Mouse (Mus musculus) midbrain, embryonic 16.5 days (tissue): Measurements from ENCODE around the gene Entpd1. TPM values are rescaled to one million over a fixed set of nuclear protein-coding genes. Genes with fewer than 3 reads are reported as not detected.
A peak's percentile ranks its signal among the peaks of the same experiment; 100 is the strongest.

ENCODE experiments used
- ATAC-seq: fragments of 200-750 bp; cut with Nextera tagmentation; 2 replicates; pipeline ENCODE4 v1.8.0; 2017; ENCODE audit warnings: moderate TSS enrichment
- H3K27ac ChIP-seq: fragments of 300-500 bp; sonication (generic); 2 replicates; pipeline ENCODE4 v1.5.1; 2014; ENCODE audit warnings: mild to moderate bottlenecking, low read length, mixed read lengths
- H3K27me3 ChIP-seq: fragments of 300-500 bp; sonication (generic); 2 replicates; pipeline ENCODE4 v1.6.1; 2014; ENCODE audit warnings: low read depth, low read length, mixed read lengths; ENCODE audit not compliant: control insufficient read depth, insufficient read depth
- H3K36me3 ChIP-seq: fragments of 300-500 bp; sonication (generic); 2 replicates; pipeline ENCODE4 v1.6.1; 2014; ENCODE audit warnings: mild to moderate bottlenecking, low read length, moderate library complexity, mixed read lengths; ENCODE audit not compliant: control insufficient read depth, insufficient read depth
- H3K4me1 ChIP-seq: fragments of 300-500 bp; sonication (generic); 2 replicates; pipeline ENCODE4 v1.6.1; 2014; ENCODE audit warnings: mild to moderate bottlenecking, low read length, mixed read lengths; ENCODE audit not compliant: control insufficient read depth, insufficient read depth
- H3K4me2 ChIP-seq: fragments of 300-500 bp; sonication (generic); 2 replicates; pipeline ENCODE4 v1.6.1; 2014; ENCODE audit warnings: mild to moderate bottlenecking, low read length, mixed read lengths
- H3K4me3 ChIP-seq: fragments of 300-500 bp; sonication (generic); 2 replicates; pipeline ENCODE4 v1.5.1; 2014; ENCODE audit warnings: low read depth, mild to moderate bottlenecking, low read length, moderate library complexity, mixed read lengths
- H3K9ac ChIP-seq: fragments of 300-500 bp; sonication (generic); 2 replicates; pipeline ENCODE4 v1.6.1; 2014; ENCODE audit warnings: low read depth, low read length, mixed read lengths
- H3K9me3 ChIP-seq: fragments of 300-500 bp; sonication (generic); replicated peaks from 2 replicates; pipeline ENCODE4 v1.6.1; 2014; ENCODE audit warnings: mild to moderate bottlenecking, low read length, mixed read lengths; ENCODE audit not compliant: control insufficient read depth, poor library complexity, severe bottlenecking
- WGBS: fragments of 180-500 bp; shearing (Covaris S2); extraction: QIAGEN DNeasy Blood & Tissue Kit; methylation state at CpG from one replicate; pipeline ENCODE4 v1.1.7; 2014; 5-methylcytosine and 5-hydroxymethylcytosine counted together
- polyA plus RNA-seq: library from polyadenylated mRNA; unstranded; fragments of >200 nt; fragmentation: Nextera tagmentation; extraction: Ambion mirVana; gene quantifications from 2 replicates; pipeline ENCODE4 v1.2.1, GENCODE M21; 2015

Gene Entpd1
- polyA plus RNA-seq, 1 experiment from 2014 or later: 8.2 TPM

DNA sequence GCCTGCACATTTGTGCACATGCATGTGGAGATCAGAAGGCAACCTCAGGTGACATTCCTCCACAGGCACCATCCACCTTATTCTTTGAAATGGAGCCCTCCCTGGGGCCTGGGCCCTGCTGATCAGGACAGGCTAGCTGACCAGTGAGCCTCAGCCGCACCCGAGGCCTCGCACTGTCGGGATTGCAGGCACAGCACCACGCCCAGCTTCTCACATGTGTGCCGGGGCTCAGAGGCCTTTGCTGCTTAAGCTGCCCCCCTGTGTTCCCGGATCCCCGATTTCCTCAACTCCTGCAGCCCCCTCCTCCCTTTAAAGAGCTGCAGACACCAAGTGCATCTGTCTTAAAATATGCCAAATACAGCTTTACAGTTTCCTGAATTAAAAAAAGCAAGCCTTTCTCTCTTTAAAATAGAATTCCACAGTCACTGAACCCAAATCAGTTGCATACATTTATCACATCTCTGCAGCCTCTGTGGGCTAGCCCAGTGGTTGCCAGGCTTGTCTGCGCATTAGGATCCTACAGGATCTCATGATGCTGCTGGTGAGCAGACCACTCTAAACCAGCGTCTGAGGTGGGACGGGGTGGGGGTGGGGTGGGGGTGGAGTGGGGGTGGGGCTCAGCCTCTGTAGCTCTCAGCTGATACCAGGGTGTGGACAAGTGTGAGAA lies 107.4 kb downstream of the Entpd1 start:
- no peaks in the 10 kb centered on the region for H3K9me3 ChIP-seq

DNA sequence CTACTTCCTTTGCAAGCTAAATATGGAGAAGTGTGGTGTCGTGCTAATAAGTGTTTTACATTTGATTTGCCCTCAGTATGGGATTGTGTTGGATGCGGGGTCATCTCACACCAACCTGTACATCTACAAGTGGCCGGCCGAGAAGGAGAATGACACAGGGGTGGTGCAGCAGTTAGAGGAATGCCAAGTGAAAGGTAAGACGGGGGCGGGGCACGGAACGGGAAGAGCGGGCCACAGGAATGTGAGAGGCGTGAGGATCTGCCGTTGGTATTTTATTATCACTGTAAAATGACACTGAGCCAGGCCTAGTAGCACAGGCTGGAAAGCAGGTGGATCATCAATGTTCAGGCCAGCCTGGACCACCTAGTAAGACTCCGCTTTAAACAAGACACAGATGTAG lies 108.2 kb downstream of the Entpd1 start:
- peaks cover 4% of the 10 kb centered on the region; the same call in 1 of the 2 replicates for H3K4me1 ChIP-seq
- 89% methylated on average over 12 of the region's 12 CpGs for WGBS
- H3K36me3 ChIP-seq: no peaks in the 10 kb centered on the region
- ATAC-seq: no peak
- no peak overlapping the region for H3K4me3 ChIP-seq
- no peaks in the 10 kb centered on the region for H3K27me3 ChIP-seq
- H3K4me2 ChIP-seq: no peak overlapping the region
- no peak overlapping the region for H3K27ac ChIP-seq
- H3K9me3 ChIP-seq: no peaks in the 10 kb centered on the region
- no peak overlapping the region for H3K9ac ChIP-seq

More for the DNA sequence above, 107.4 kb downstream of the Entpd1 start:
- 54% methylated on average over 11 of the region's 11 CpGs for WGBS
- Histone ChIP-seq H3K9ac (no peak overlapping the region; the same call in 1 of the 2 replicates), H3K4me1 (peaks cover 4% of the 10 kb centered on the region; the same call in 1 of the 2 replicates), H3K27ac (no peak overlapping the region), H3K4me3 (no peak overlapping the region), H3K36me3 (no peaks in the 10 kb centered on the region), H3K27me3 (no peaks in the 10 kb centered on the region), H3K4me2 (no peak overlapping the region)
- no peak for ATAC-seq

DNA sequence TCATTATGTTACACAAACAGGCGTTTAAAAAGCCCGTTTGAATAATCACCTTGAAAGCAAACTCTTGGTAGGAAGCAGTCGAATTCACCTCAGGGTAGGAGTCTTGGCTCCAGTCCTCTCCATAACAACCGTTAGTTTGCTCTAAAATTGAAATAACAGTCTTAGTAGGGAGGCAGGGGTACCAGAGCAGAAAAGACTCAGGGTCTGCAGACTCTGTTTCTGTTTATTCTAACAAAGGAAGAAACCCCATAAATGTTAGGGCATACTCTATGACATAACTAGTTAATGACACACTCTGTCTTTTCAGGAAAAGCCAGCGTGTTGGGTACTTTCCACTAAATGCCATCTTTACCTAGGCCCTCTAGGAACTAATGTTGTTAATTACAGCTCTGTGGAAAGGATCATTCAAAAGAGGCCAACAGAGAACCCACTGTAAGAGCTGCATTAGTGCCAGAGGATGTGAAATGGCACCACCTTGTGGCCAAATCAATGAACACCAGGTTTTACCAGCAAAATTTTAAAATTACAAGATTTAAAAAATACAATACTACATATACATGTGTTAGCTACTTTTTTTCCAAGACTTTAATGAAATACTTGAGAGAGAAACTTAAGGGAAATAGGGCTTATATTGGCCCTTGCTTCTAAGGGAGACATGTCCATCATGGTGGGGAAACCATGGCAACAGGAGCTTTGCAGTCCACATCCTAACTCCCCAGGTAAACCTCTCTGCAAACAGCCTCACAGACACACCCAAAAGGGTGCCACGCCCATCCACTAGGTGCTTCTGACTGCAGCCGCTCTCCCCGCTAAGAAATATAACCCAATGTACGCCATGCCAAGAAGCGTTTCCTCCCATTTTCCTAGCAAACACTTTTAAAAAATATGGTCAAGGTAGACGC lies 110.2 kb downstream of the Entpd1 start:
- Histone ChIP-seq H3K9me3 (no peaks in the 10 kb centered on the region), H3K4me2 (no peak overlapping the region), H3K4me1 (peaks cover 4% of the 10 kb centered on the region; the same call in 1 of the 2 replicates), H3K27ac (0 out of 2 replicates have a peak overlapping the region, but pooled peaks have one; percentile 35), H3K4me3 (no peak overlapping the region), H3K27me3 (no peaks in the 10 kb centered on the region), H3K36me3 (no peaks in the 10 kb centered on the region), H3K9ac (no peak overlapping the region)
- 55% methylated on average over 11 of the region's 11 CpGs for WGBS
- peak; percentile 91 for ATAC-seq

DNA sequence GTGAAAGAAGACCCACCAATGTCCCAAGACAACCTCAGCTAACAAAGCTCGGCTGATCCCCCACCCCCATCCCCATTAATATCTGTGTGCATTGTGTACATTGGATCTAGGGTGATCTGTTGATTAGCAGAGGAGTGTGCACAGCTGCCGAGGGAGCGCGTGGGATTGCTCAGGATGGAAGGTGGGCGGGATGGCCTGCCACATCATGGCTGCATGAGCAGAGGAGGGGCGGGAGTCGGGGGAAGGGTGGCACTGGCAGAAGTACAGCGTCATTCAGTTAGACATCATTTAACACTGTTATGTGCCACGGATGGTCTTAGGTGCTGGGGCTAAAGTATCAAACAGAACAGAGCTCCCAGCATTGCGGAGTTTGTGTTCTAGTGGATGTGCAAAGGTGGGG lies 111.3 kb downstream of the Entpd1 start:
- no peak for ATAC-seq
- H3K27ac ChIP-seq: no peak overlapping the region
- peaks cover 4% of the 10 kb centered on the region; the same call in 1 of the 2 replicates for H3K4me1 ChIP-seq
- no peak overlapping the region for H3K4me3 ChIP-seq
- H3K9ac ChIP-seq: no peak overlapping the region
- no peaks in the 10 kb centered on the region for H3K36me3 ChIP-seq
- no peaks in the 10 kb centered on the region for H3K27me3 ChIP-seq
- H3K4me2 ChIP-seq: no peak overlapping the region
- H3K9me3 ChIP-seq: no peaks in the 10 kb centered on the region
- 71% methylated on average over 10 of the region's 10 CpGs for WGBS

DNA sequence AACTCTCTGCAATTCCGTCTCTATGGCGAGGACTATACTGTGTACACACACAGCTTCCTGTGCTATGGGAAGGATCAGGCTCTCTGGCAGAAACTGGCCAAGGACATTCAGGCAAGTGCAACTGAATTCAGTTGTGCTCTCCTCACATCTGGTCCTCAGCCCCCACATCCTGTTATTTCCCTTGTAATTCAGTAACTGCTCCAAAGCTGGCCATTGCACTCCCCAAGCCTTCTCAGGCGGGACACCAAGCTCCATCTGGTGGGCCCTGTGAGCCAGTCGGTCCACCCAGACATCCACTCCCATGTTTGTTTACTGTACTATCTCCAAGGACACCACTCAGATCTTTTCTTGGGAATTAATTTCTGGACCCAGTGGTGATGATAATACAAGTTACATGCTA lies 114.0 kb downstream of the Entpd1 start:
- H3K4me3 ChIP-seq: no peak overlapping the region
- no peak overlapping the region for H3K4me2 ChIP-seq
- no peaks in the 10 kb centered on the region for H3K9me3 ChIP-seq
- H3K9ac ChIP-seq: no peak overlapping the region
- 83% methylated on average over 4 of the region's 4 CpGs for WGBS
- no peak for ATAC-seq
- H3K27ac ChIP-seq: no peak overlapping the region
- no peaks in the 10 kb centered on the region for H3K36me3 ChIP-seq
- no peaks in the 10 kb centered on the region for H3K27me3 ChIP-seq
- H3K4me1 ChIP-seq: peaks cover 4% of the 10 kb centered on the region; the same call in 1 of the 2 replicates

DNA sequence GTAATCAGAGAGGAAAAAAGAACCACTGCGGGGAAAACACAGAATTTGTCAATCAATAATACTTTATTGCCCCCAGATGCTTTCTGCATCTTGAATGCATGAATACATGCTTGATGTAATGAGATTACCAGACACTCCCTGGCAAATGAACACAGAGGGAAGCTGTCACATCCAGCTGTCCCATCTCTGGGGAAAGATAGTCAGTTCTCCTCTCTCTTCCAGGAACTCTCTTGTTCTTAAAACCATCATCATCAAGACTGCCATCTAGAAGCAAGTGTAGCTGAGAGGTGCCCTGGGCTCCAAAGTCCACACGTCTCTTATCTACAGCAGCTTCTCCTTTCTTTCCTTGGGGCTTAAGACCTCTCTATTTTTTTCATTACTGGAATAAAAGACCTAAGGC lies 114.4 kb downstream of the Entpd1 start:
- peaks cover 4% of the 10 kb centered on the region; the same call in 1 of the 2 replicates for H3K4me1 ChIP-seq
- no peak overlapping the region for H3K4me2 ChIP-seq
- H3K27me3 ChIP-seq: no peaks in the 10 kb centered on the region
- H3K9ac ChIP-seq: no peak overlapping the region
- H3K9me3 ChIP-seq: no peaks in the 10 kb centered on the region
- H3K4me3 ChIP-seq: no peak overlapping the region
- no peak for ATAC-seq
- no peak overlapping the region for H3K27ac ChIP-seq
- H3K36me3 ChIP-seq: no peaks in the 10 kb centered on the region
- WGBS: 83% methylated on average over 2 of the region's 2 CpGs

DNA sequence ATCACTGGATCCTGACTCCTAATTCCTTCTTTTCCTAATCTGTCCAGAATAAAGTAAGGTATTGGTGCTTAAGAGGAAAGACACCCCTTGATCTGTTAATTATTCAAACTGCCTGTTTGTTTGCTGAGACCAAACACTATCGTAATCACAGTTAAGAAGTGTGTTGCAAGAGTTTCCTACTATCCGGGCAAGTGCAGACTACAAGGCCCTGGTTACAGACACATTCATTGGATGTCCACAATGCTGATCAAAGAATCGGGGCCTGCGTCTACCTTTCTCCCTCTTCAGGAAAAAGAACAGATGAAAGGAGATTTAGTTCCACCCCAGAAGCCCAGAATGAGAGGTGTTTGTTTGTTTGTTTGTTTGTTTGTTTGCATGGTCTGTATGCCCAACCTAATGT lies 116.0 kb downstream of the Entpd1 start:
- ATAC-seq: no peak
- H3K4me2 ChIP-seq: no peak overlapping the region
- no peak overlapping the region for H3K9ac ChIP-seq
- WGBS: 86% methylated on average over 4 of the region's 4 CpGs
- H3K36me3 ChIP-seq: no peaks in the 10 kb centered on the region
- no peaks in the 10 kb centered on the region for H3K27me3 ChIP-seq
- H3K9me3 ChIP-seq: no peaks in the 10 kb centered on the region
- H3K27ac ChIP-seq: no peak overlapping the region
- no peaks in the 10 kb centered on the region for H3K4me1 ChIP-seq
- H3K4me3 ChIP-seq: no peak overlapping the region

DNA sequence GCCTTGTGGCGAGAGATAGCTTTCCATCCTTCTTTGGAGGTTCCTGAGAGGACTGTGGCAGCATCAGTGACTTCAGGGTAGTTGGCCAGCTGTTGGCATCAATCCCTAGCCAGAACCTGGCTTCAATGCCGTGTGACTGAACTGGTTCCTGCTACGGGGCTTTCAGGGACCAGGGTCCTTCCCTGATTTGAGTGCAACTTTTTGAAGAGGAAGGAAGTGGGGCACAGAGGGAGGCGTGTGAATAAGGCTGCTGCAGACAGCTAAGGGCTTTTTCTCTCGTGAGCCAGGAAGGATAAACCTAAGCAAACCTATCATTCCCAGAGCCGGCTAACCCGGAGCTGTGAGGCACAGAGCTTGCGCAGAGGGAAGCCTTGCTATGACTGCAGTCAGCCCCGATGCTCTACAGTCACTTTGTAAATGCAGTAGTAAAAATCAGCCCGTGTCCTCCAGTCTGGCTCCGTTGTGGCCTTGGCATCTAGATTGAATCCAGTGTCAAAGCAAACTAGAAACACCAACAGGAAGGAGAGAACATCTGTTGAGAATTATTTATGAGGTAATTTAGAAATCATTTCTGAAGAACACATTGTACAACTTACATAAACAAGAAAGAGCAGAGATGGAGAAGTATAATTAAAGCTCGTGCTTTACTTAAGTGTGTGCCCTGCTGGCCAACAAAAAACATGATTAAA lies 116.7 kb downstream of the Entpd1 start:
- Histone ChIP-seq H3K27ac (no peak overlapping the region), H3K36me3 (no peaks in the 10 kb centered on the region), H3K9me3 (no peaks in the 10 kb centered on the region), H3K9ac (no peak overlapping the region), H3K4me3 (no peak overlapping the region), H3K4me2 (no peak overlapping the region), H3K4me1 (peaks cover 5% of the 10 kb centered on the region; the same call in 1 of the 2 replicates), H3K27me3 (no peaks in the 10 kb centered on the region)
- no peak for ATAC-seq
- WGBS: 80% methylated on average over 12 of the region's 12 CpGs
